Mouse (Mus musculus) erythroblast, embryonic 14.5 days (primary cell): ENCODE measurements around the gene AL607142.1.

Experiments used
- GATA1 ChIP-seq: IDR thresholded peaks from 2 replicates; pipeline ENCODE4 v1.6.1; 2012; ENCODE audit warnings: low read length, inconsistent platforms, mixed read lengths
- TAL1 ChIP-seq: IDR thresholded peaks from 3 replicates; pipeline ENCODE4 v1.6.1; 2012; ENCODE audit warnings: low read length, inconsistent platforms, mixed read lengths

GRCm38 (mm10) chr4:120106362-120106761, 41.6 kb downstream of the AL607142.1 start:
- no peak for TF ChIP-seq GATA1
- no peak for TF ChIP-seq TAL1
